ENCODE assay signal across 13 mouse cellular contexts in genomic region chr6:91506036-91506435, GRCm38 (mm10). TPM values are rescaled to one million over a fixed set of nuclear protein-coding genes. Genes with fewer than 3 reads are reported as not detected.
DNase-seq lines count a peak whose midpoint lies in the region; ATAC-seq and TF ChIP-seq lines count a peak whose summit lies in the region.
"Had no signal": no experiment of that assay in that cellular context is flagged by ENCODE, and none has a peak within 500 bp of the region (broad histone marks: within the 10 kb centered on the region; RNA-seq: fewer than 3 reads in every experiment).

No protein-coding gene starts in this region.

- ATAC-seq in heart, embryonic 16.5 days (replicated peaks; ENCODE audit: extremely low read depth, insufficient read depth, low FRiP score), result no peak
- peak; percentile 44; the same call in 1 of the 2 replicates for ATAC-seq in liver, postnatal 0 days
- no peak for ATAC-seq in kidney, embryonic 15.5 days (replicated peaks; ENCODE audit: low FRiP score)
- ATAC-seq in forebrain, embryonic 16.5 days, result no peak
- ATAC-seq: midbrain, embryonic 13.5 days had no signal

- no peak for TF ChIP-seq CTCF in bone marrow, adult 2 months (IDR thresholded peaks at IDR 0.05; ENCODE audit: control insufficient read depth, insufficient read depth, low read length)
- no peak for TF ChIP-seq CTCF in liver, postnatal 0 days (IDR thresholded peaks at IDR 0.05; ENCODE audit: low read depth)

- H3K4me1 ChIP-seq in heart, embryonic 16.5 days (ENCODE audit: control insufficient read depth, insufficient read depth, low read length), result no peaks in the 10 kb centered on the region
- H3K4me1 ChIP-seq in bone marrow, adult 2 months (ENCODE audit: control insufficient read depth, insufficient read depth, low read length), result peaks cover 11% of the 10 kb centered on the region
- no peaks in the 10 kb centered on the region for H3K4me1 ChIP-seq in liver, postnatal 0 days (ENCODE audit: insufficient read depth)
- H3K4me1 ChIP-seq in kidney, embryonic 15.5 days, result peaks cover 4% of the 10 kb centered on the region; the same call in 1 of the 2 replicates
- H3K4me1 ChIP-seq in forebrain, embryonic 16.5 days (replicated peaks; ENCODE audit: control insufficient read depth, insufficient read depth, low read length), result no peaks in the 10 kb centered on the region
- H3K4me1 ChIP-seq: forebrain, embryonic 10.5 days; midbrain, embryonic 13.5 days had no signal

- no peak for DNase-seq in heart, postnatal 25 days (ENCODE audit: low spot score)
- peak; percentile 31 for DNase-seq in liver, postnatal 0 days
- DNase-seq in thymus, adult 18-20 months, result peak; percentile 59 to 78
- DNase-seq in left cerebral cortex, adult 8-10 months (ENCODE audit: low spot score in 2 of 2), result no peak
- DNase-seq: kidney, postnatal 14 days; right cerebral cortex, postnatal 14 days had no signal

- no peak overlapping the region for H3K4me2 ChIP-seq in heart, embryonic 16.5 days (ENCODE audit: low read depth, low read length)
- no peak overlapping the region for H3K4me2 ChIP-seq in liver, postnatal 0 days (ENCODE audit: low read depth, low read length)
- no peak overlapping the region for H3K4me2 ChIP-seq in kidney, embryonic 15.5 days
- no peak overlapping the region for H3K4me2 ChIP-seq in forebrain, embryonic 16.5 days (ENCODE audit: low read length)
- H3K4me2 ChIP-seq: limb, embryonic 15.5 days; midbrain, embryonic 13.5 days had no signal

- TF ChIP-seq POLR2A in bone marrow, adult 2 months (IDR thresholded peaks at IDR 0.05; ENCODE audit: borderline replicate concordance, control insufficient read depth, low read depth, low read length), result no peak

- intact Hi-C loops in heart, postnatal 25 days (cut with DNase I), result no loop called here

- H3K9me3 ChIP-seq in heart, embryonic 16.5 days (replicated peaks; ENCODE audit: control insufficient read depth, low read length), result 0 out of 2 replicates have a peak, but pooled peaks cover 3% of the 10 kb centered on the region
- no peaks in the 10 kb centered on the region for H3K9me3 ChIP-seq in liver, postnatal 0 days (ENCODE audit: low read length)
- H3K9me3 ChIP-seq in kidney, embryonic 15.5 days (replicated peaks), result no peaks in the 10 kb centered on the region
- no peaks in the 10 kb centered on the region for H3K9me3 ChIP-seq in forebrain, embryonic 16.5 days (ENCODE audit: control insufficient read depth, low read length)
- H3K9me3 ChIP-seq: forebrain, embryonic 10.5 days; limb, embryonic 15.5 days; midbrain, embryonic 13.5 days had no signal

- no peak for TF ChIP-seq EP300 in liver, postnatal 0 days (IDR thresholded peaks at IDR 0.05; ENCODE audit: low read depth)

- no peaks in the 10 kb centered on the region for H3K27me3 ChIP-seq in heart, embryonic 16.5 days (ENCODE audit: control insufficient read depth, insufficient read depth, low read length)
- no peaks in the 10 kb centered on the region for H3K27me3 ChIP-seq in liver, postnatal 0 days (ENCODE audit: insufficient read depth, low read length)
- no peaks in the 10 kb centered on the region for H3K27me3 ChIP-seq in kidney, embryonic 15.5 days
- no peaks in the 10 kb centered on the region for H3K27me3 ChIP-seq in forebrain, embryonic 16.5 days (replicated peaks; ENCODE audit: control insufficient read depth, insufficient read depth, low read length)
- H3K27me3 ChIP-seq: limb, embryonic 15.5 days; midbrain, embryonic 13.5 days had no signal

- 79% methylated on average over 5 of the region's 5 CpGs for WGBS in heart, embryonic 16.5 days
- WGBS in bone marrow, adult 2 months, result 12% methylated on average over 5 of the region's 5 CpGs
- whole genome bisulfite sequencing in liver, postnatal 0 days (ENCODE audit: insufficient replicate concordance), result 42% methylated on average over 5 of the region's 5 CpGs
- WGBS in kidney, embryonic 15.5 days, result 85% methylated on average over 5 of the region's 5 CpGs
- 93% methylated on average over 5 of the region's 5 CpGs for WGBS in forebrain, embryonic 16.5 days

- H3K9ac ChIP-seq in heart, embryonic 16.5 days (ENCODE audit: low read length), result no peak overlapping the region
- no peak overlapping the region for H3K9ac ChIP-seq in liver, postnatal 0 days (replicated peaks)
- H3K9ac ChIP-seq in kidney, embryonic 15.5 days, result no peak overlapping the region
- no peak overlapping the region for H3K9ac ChIP-seq in forebrain, embryonic 16.5 days (replicated peaks; ENCODE audit: low read depth, low read length)
- H3K9ac ChIP-seq: limb, embryonic 15.5 days; midbrain, embryonic 13.5 days had no signal

- peak overlapping the region; percentile 66 for H3K27ac ChIP-seq in heart, embryonic 16.5 days (ENCODE audit: low read length)
- peak overlapping the region; percentile 97 for H3K27ac ChIP-seq in bone marrow, adult 2 months (ENCODE audit: control insufficient read depth, insufficient read depth, low read depth, low read length, poor library complexity)
- H3K27ac ChIP-seq in liver, postnatal 0 days (ENCODE audit: low read depth), result peak overlapping the region; percentile 78
- no peak overlapping the region for H3K27ac ChIP-seq in kidney, embryonic 15.5 days
- no peak overlapping the region for H3K27ac ChIP-seq in forebrain, embryonic 16.5 days (ENCODE audit: low read length)
- H3K27ac ChIP-seq: forebrain, embryonic 10.5 days; limb, embryonic 15.5 days; midbrain, embryonic 13.5 days had no signal

- no peak overlapping the region for H3K4me3 ChIP-seq in heart, embryonic 16.5 days (ENCODE audit: low read length)
- no peak overlapping the region for H3K4me3 ChIP-seq in bone marrow, adult 2 months (replicated peaks; ENCODE audit: control insufficient read depth, low read depth, low read length)
- no peak overlapping the region for H3K4me3 ChIP-seq in liver, postnatal 0 days (ENCODE audit: low read depth, low read length)
- no peak overlapping the region for H3K4me3 ChIP-seq in kidney, embryonic 15.5 days (replicated peaks)
- H3K4me3 ChIP-seq in forebrain, embryonic 16.5 days (replicated peaks; ENCODE audit: low read length), result no peak overlapping the region
- H3K4me3 ChIP-seq: forebrain, embryonic 10.5 days; limb, embryonic 15.5 days; midbrain, embryonic 13.5 days had no signal

- peaks cover 50% of the 10 kb centered on the region for H3K36me3 ChIP-seq in heart, embryonic 16.5 days (ENCODE audit: control insufficient read depth, insufficient read depth)
- H3K36me3 ChIP-seq in liver, postnatal 0 days (replicated peaks; ENCODE audit: insufficient read depth, low read length), result peaks cover 62% of the 10 kb centered on the region
- H3K36me3 ChIP-seq in kidney, embryonic 15.5 days, result peaks cover 99% of the 10 kb centered on the region
- peaks cover 38% of the 10 kb centered on the region for H3K36me3 ChIP-seq in forebrain, embryonic 16.5 days (ENCODE audit: control insufficient read depth, insufficient read depth)

RNA-seq across cellular contexts. Expression of gene Xpc, which starts 9.7 kb away (rescaled TPM):
- polyA plus RNA-seq in heart, embryonic 16.5 days (2015; fragmentation: Nextera tagmentation; extraction: Ambion mirVana), result 11.9 and 13.7 TPM in 2 replicates
- total RNA-seq in heart, postnatal 25 days (2021), result 10 to 100 TPM in 1 of 2 experiments, 1 to 10 TPM in 1; 8.4 to 10.1 TPM
- polyA plus RNA-seq in bone marrow, adult 2 months (2011; ENCODE audit: insufficient read depth, insufficient read length, low replicate concordance, missing spikeins), result 8.7 and 17.1 TPM in 2 replicates
- 6.3 and 6.7 TPM in 2 replicates for polyA plus RNA-seq in liver, postnatal 0 days (2015; fragmentation: Nextera tagmentation; extraction: Ambion mirVana)
- 25.1 and 25.5 TPM in 2 replicates for polyA plus RNA-seq in kidney, embryonic 15.5 days (2015; fragmentation: Nextera tagmentation; extraction: Ambion mirVana)
- 10 to 100 TPM; 14.1 to 18.5 (median 17.1) TPM for total RNA-seq in left cerebral cortex, adult 8-10 months (2022)
- 20.1 and 21.3 TPM in 2 replicates for polyA plus RNA-seq in forebrain, embryonic 16.5 days (2015; fragmentation: Nextera tagmentation; extraction: Ambion mirVana)

RNA-seq across cellular contexts. Expression of gene Lsm3, which starts 9.7 kb away (rescaled TPM):
- 164 and 183 TPM in 2 replicates for polyA plus RNA-seq in heart, embryonic 16.5 days (2015; fragmentation: Nextera tagmentation; extraction: Ambion mirVana)
- 10 to 100 TPM; 57.9 to 64.0 TPM for total RNA-seq in heart, postnatal 25 days (2021)
- 112 and 140 TPM in 2 replicates for polyA plus RNA-seq in bone marrow, adult 2 months (2011; ENCODE audit: insufficient read depth, insufficient read length, low replicate concordance, missing spikeins)
- 67.8 and 69.6 TPM in 2 replicates for polyA plus RNA-seq in liver, postnatal 0 days (2015; fragmentation: Nextera tagmentation; extraction: Ambion mirVana)
- polyA plus RNA-seq in kidney, embryonic 15.5 days (2015; fragmentation: Nextera tagmentation; extraction: Ambion mirVana), result 280 and 313 TPM in 2 replicates
- 10 to 100 TPM; 35.0 to 42.5 (median 36.8) TPM for total RNA-seq in left cerebral cortex, adult 8-10 months (2022)
- 162 and 174 TPM in 2 replicates for polyA plus RNA-seq in forebrain, embryonic 16.5 days (2015; fragmentation: Nextera tagmentation; extraction: Ambion mirVana)

RNA-seq across cellular contexts. Expression of gene Tmem43, which starts 32.5 kb away (rescaled TPM):
- polyA plus RNA-seq in heart, embryonic 16.5 days (2015; fragmentation: Nextera tagmentation; extraction: Ambion mirVana), result 27.6 and 29.7 TPM in 2 replicates
- total RNA-seq in heart, postnatal 25 days (2021), result 10 to 100 TPM; 23.5 to 26.0 TPM
- 12.6 and 27.9 TPM in 2 replicates for polyA plus RNA-seq in bone marrow, adult 2 months (2011; ENCODE audit: insufficient read depth, insufficient read length, low replicate concordance, missing spikeins)
- polyA plus RNA-seq in liver, postnatal 0 days (2015; fragmentation: Nextera tagmentation; extraction: Ambion mirVana), result 6.9 and 8.1 TPM in 2 replicates
- 44.7 and 46.5 TPM in 2 replicates for polyA plus RNA-seq in kidney, embryonic 15.5 days (2015; fragmentation: Nextera tagmentation; extraction: Ambion mirVana)
- total RNA-seq in left cerebral cortex, adult 8-10 months (2022), result 10 to 100 TPM; 27.9 to 34.0 (median 29.9) TPM
- 60.6 and 63.2 TPM in 2 replicates for polyA plus RNA-seq in forebrain, embryonic 16.5 days (2015; fragmentation: Nextera tagmentation; extraction: Ambion mirVana)

RNA-seq across cellular contexts. Expression of gene Chchd4, which starts 32.7 kb away (rescaled TPM):
- polyA plus RNA-seq in heart, embryonic 16.5 days (2015; fragmentation: Nextera tagmentation; extraction: Ambion mirVana), result 32.4 and 33.7 TPM in 2 replicates
- total RNA-seq in heart, postnatal 25 days (2021), result 10 to 100 TPM; 15.3 to 15.7 TPM
- 5.7 and 6.7 TPM in 2 replicates for polyA plus RNA-seq in bone marrow, adult 2 months (2011; ENCODE audit: insufficient read depth, insufficient read length, low replicate concordance, missing spikeins)
- 10.7 and 11.3 TPM in 2 replicates for polyA plus RNA-seq in liver, postnatal 0 days (2015; fragmentation: Nextera tagmentation; extraction: Ambion mirVana)
- polyA plus RNA-seq in kidney, embryonic 15.5 days (2015; fragmentation: Nextera tagmentation; extraction: Ambion mirVana), result 30.2 and 30.7 TPM in 2 replicates
- total RNA-seq in left cerebral cortex, adult 8-10 months (2022), result 10 to 100 TPM; 20.6 to 22.3 (median 21.4) TPM
- polyA plus RNA-seq in forebrain, embryonic 16.5 days (2015; fragmentation: Nextera tagmentation; extraction: Ambion mirVana), result 33.7 and 40.4 TPM in 2 replicates

Comparison
In these comparisons a context has a peak if more than half of its experiments do, and no peak if none do; other contexts are left out.
1. H3K27ac ChIP-seq: peak in heart, embryonic 16.5 days (single experiment), bone marrow, adult 2 months (single experiment) and liver, postnatal 0 days (single experiment); none in kidney, embryonic 15.5 days (single experiment) and forebrain, embryonic 16.5 days (single experiment).
2. DNase-seq: peak in liver, postnatal 0 days (single experiment) and thymus, adult 18-20 months (2 of 2); none in heart, postnatal 25 days (single experiment) and left cerebral cortex, adult 8-10 months (0 of 2).